Mouse (Mus musculus) erythroid progenitor cell, adult 5-6 weeks (primary cell): ENCODE measurements around the gene Ccdc65. TPM values are rescaled to one million over a fixed set of nuclear protein-coding genes. Genes with fewer than 3 reads are reported as not detected.
A peak's percentile ranks its signal among the peaks of the same experiment; 100 is the strongest.

Experiments used
- ATAC-seq: replicated peaks from 2 replicates; pipeline ENCODE4 v1.8.0; 2016; ENCODE audit warnings: moderate number of reproducible peaks, mild to moderate bottlenecking, moderate TSS enrichment, inconsistent platforms; ENCODE audit not compliant: poor library complexity, low FRiP score, severe bottlenecking
- total RNA-seq, 2 experiments: library from RNA; stranded (forward) in 1 of 2; stranded (reverse) in 1 of 2; fragments of 150-400 nt in 1 of 2; fragments of 186-747, 209-891 nt in 1 of 2; gene quantifications; 2 replicates each; pipeline versions ENCODE4 v1.2.3 to v1.2.4; 2015 to 2017; ENCODE audit warnings: low replicate concordance in 2 of 2

Gene Ccdc65
- not detected in 2 replicates for total RNA-seq (2015; ENCODE audit: low replicate concordance)
- not detected in 2 replicates for total RNA-seq (2017; ENCODE audit: low replicate concordance)

DNA sequence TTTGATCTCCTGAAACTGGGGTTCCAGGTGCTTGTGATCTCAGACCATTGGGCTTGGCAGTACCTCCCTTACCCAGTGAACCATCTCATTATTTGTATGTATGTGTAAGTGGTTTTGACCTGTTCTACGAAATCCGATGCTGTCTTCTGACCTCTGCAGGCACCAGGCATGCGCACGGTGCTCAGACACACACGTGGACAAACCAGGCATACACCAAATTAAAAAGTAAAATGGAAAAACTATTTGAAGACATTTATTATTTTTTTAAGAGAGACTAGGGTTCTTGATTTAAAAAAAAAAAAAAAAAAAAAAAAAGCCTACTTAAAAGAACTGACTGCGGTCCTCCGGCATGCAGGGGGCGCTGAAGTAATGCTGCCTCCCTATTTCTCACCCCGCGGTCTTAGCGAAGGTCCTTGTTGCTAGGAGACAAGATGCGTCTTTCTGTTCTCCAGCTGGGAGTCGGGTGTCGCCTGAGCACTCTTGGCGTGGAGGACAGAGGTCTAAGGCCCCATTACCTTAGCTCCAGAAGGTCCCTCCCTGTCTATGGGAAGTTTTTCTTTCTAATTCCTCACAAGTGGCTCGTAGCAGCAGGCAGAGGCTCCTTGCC, at the start of gene Ccdc65:
TSS of gene Ccdc65 (plus strand) at position 442 of the 607 bp plus-strand sequence.
- no peak; the same call in 1 of the 2 replicates for ATAC-seq

- ATAC-seq, result peak; percentile 66
These were observed 45.8 kb upstream of the Ccdc65 start for GRCm38 (mm10) chr15:98662198-98662566.

DNA sequence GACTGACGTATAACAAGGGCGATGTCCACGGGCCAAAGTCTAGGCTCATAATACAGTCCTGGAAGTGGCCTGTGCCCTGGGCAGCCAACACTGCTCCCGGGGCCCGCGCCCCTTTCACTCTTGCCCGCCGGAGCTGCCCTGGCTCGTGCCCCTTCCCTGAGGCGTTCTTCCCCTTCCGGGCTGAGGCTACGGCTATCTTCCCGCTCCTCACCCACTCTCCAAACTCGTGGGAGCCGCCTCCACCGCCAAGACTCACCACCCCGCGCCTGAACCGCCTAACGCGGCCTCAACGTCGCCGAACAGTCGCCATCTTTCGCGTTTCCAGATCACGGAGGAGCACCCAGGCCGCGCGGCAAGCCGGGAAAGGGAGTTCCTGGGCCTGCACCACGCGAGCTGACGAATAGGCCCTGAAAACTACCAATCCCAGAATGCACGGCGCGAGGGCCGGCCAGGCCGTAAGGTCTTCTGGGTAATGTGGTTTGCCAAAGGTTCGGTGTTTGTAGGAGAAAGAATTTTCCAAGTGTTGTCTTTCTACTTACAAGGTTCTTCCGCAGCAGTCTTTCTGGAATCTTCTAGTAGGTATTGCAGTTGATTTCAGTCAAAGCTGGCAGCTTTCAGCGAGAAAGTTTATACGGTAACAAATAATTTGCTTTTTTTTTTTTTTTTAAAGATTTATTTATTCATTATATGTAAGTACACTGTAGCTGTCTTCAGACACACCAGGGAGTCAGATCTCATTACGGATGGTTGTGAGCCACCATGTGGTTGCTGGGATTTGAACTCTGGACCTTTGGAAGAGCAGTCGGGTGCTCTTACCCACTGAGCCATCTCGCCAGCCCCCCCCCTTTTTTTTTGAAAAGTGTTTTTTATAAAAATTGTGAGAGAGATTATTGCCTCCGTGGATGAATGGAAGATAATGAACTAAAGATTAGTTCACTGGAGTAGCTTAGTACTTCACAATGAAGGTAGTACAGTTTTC, 45.2 kb upstream of the Ccdc65 start, which contains the start of gene Ddx23:
TSS of gene Ddx23 (minus strand) at position 328 of the 979 bp plus-strand sequence.
- peak; percentile 97 for ATAC-seq

GRCm38 (mm10) chr15:98664042-98664907, 43.7 kb upstream of the Ccdc65 start:
- ATAC-seq, result no peak

DNA sequence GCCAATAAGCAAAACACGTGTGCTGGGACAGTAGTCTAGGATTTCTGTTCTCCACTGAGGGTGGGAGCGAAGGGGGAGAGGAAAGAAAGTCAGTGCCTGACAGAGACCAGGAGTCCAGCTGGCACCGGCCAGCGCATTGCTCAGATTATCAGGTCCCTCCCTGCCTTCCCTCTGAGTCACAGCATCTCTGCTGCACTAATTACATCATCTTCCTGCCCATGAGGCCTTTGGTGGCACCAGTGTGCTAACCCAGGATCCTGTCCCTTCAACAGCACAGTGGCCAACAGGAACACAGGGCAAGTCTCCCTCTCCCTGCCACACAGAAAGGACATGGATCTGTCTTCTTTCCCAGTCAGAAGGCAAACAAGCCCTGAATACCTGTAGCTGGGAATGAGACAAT, 35.4 kb upstream of the Ccdc65 start:
- ATAC-seq, result no peak

DNA sequence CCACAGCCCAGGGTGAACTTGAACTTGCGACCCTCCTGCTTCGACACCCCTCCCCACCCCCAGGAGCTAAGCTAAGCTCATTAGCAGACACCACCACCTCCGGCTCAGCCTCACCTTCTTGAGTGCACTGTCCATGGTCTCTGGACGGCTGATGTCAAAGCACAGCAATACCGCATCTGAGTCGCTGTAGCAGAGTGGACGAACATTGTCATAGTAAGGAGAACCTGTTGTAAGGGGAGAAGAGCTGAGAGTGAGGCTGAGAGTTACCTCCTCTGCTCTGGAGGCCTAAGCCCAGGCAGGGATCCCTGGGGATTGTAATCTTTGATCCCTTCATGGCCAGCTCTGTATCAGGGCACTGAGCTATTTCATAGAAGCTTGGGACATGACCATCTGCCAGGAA, 34.3 kb upstream of the Ccdc65 start:
- no peak for ATAC-seq

DNA sequence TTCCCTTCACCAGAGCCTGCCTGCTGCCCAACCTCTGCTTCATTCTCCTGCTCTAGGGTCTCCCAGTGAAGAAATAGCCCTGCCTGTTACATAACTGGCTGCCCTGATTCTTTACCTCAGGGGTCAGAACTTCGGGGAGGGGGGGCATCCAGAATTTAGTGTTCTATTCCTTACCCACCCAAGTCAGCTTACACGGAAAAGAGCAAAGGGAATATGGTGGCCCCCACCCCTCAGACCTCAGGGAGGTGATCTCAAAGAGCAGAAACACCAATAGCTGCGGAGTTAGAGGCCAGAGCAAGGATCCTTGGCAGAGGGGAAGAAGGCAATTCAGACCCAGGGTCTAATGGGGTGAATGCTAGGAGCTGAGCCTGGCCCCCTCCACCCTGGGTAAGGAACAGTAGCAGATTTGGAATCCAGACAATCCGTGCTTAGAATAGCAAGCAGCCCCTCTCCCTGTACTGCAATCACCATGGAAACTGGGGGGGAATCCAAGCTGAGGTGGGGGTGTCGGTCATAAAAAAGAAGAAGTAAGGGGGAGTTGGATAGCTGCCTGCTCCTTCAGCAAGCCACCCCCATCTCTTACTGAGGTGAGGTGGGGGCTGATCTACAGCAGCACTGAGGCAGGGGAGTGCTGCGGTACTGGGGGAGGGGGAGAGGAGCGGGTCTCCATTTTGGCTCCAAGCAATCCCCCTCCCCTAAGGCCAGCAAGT, 33.6 kb upstream of the Ccdc65 start:
- ATAC-seq, result no peak

DNA sequence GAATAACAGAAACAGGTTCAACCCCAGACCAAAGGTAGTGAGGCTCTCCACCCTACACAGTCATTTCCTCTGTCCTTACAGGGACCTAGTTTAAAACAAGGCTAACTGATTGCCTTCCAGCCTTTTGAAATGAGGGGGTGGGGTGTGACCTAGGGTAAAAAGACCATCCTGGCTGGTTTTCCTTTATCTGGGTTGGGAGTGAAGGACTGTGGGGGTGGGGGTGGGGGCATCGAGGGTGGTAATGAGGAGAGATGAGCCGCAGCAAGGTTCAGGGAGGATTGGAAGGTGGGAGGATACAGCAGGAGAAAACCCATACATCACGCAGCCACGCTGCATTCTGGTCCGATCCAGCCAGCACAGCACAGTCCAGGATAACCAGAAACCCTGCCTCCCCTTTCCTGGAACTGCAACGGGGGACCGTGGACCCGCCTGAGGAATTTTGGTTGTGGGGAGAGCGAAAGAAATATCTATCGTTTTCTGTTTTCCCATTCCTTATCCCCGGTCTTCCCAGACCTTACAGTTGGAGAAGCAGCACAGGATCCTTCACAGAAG, 32.9 kb upstream of the Ccdc65 start:
- no peak for ATAC-seq

- ATAC-seq, result no peak
These were observed 32.3 kb upstream of the Ccdc65 start for GRCm38 (mm10) chr15:98675634-98676250.

- no peak for ATAC-seq
These were observed 31.5 kb upstream of the Ccdc65 start for GRCm38 (mm10) chr15:98676471-98676870.

GRCm38 (mm10) chr15:98676940-98677728, 30.9 kb upstream of the Ccdc65 start, which contains the start of gene Rnd1:
Gene Rnd1, minus strand, starts transcription at chr15:98677461.
- ATAC-seq, result peak; percentile 62; the same call in 1 of the 2 replicates

- ATAC-seq, result no peak
These were observed 30.0 kb upstream of the Ccdc65 start for GRCm38 (mm10) chr15:98677977-98678376.

- ATAC-seq, result no peak
These were observed 27.3 kb upstream of the Ccdc65 start for GRCm38 (mm10) chr15:98680660-98681059.

DNA sequence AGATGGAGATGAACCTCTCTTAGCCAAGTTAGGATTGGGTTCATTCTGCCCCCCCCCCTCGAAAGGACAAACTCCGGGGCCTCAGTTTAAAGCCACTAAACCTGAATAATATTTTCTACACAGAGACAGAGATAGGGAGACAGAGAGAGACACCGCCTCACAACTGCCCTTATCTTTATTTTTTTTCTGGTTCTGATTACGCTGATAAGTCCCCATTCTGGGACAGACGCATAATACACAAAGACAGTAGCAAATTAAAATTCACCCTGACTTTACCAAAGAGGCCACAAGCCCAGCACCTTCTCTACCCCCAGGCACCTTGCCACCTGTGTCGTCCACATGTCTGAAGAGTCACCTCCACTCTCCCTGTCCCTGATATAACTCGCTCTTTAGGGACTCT, 26.4 kb upstream of the Ccdc65 start:
- no peak for ATAC-seq

DNA sequence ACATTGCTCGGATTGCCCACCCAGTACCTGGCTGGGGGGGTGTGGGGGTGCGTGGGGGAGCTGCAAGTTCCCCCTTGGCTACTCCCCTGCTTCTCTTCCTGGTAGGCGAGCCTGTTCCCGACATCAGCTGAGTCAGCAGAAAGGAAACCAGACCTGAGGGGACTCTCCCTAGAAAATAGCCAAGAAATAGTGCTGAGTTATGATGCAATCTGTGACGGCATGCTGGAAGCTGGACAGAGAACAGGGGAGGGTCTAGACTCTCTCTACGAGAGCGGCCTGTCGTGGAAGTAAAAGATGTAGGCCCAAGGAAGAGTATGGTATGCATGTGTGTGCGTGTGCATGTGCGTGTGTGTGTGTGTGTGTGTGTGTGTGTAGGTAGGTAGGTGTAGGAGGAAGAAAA, 24.8 kb upstream of the Ccdc65 start:
- ATAC-seq, result no peak

DNA sequence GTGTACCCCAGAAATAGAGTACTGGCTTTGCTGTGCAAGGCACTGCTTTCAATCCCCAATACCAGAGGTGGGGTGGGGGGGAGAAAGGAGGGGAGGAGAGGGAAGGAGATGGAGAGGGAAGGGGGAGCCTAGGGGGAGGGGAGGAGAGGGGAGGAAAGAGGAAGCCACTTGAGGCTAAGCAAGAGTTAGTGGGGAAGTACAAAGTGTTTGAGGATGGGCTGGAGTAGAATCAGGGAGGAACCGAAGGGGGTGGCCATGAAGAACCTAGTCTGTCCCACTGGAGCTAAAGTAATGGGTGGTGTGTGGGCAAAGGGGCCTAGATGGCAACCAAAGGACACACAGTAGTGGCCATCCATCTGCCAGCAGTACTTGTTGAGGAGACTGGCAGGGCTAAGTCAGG, 24.3 kb upstream of the Ccdc65 start:
- ATAC-seq, result no peak

DNA sequence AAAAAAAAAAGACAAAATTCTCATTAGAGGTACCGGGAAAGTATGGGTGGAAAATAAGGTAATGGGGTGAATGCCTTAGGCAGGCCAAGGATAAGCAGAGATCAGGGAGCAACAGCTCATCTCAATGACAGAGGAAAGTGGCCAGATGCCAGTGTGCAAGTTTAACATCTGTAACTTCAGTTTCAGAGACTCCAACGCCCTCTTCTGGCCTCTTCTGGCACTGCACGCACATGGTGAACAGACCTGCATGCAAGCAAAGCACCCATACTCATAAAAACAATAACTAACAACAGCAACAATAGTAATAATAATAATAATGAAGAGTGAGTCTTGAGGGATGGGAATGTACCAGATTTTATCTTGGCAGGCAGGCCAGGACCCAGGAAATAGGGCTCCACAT, 22.1 kb upstream of the Ccdc65 start:
- ATAC-seq, result no peak

GRCm38 (mm10) chr15:98689682-98690081, 18.3 kb upstream of the Ccdc65 start:
- ATAC-seq, result no peak
